Mouse (Mus musculus) G1E (cell line): ENCODE data around the gene Methig1.

Experiments
- CTCF ChIP-seq: IDR thresholded peaks from 2 replicates; pipeline ENCODE4 v1.5.1; 2012; ENCODE audit warnings: low read depth, low read length, inconsistent platforms, mixed read lengths
- GATA1 ChIP-seq: IDR thresholded peaks from 2 replicates; pipeline ENCODE4 v1.6.1; 2012; ENCODE audit warnings: borderline replicate concordance, low read length, inconsistent platforms, mixed read lengths
- TAL1 ChIP-seq: conservative IDR thresholded peaks from 2 replicates; pipeline ENCODE4 v1.6.1; 2012; ENCODE audit warnings: low read depth, low read length, inconsistent platforms, mixed read lengths

- TF ChIP-seq GATA1 (no peak), CTCF (no peak), TAL1 (no peak)
Measured at GRCm38 (mm10) chr15:100429959-100430565, 77.1 kb downstream of the Methig1 start.
